Mouse (Mus musculus): ENCODE measurements around the gene Mpp3. TPM values are rescaled to one million over a fixed set of nuclear protein-coding genes. Genes with fewer than 3 reads are reported as not detected.
A peak's percentile ranks its signal among the peaks of the same experiment; 100 is the strongest.

The Mpp3 gene
- total RNA-seq, 2 experiments from 2014 or later: 15.7 to 24.5 TPM

DNA sequence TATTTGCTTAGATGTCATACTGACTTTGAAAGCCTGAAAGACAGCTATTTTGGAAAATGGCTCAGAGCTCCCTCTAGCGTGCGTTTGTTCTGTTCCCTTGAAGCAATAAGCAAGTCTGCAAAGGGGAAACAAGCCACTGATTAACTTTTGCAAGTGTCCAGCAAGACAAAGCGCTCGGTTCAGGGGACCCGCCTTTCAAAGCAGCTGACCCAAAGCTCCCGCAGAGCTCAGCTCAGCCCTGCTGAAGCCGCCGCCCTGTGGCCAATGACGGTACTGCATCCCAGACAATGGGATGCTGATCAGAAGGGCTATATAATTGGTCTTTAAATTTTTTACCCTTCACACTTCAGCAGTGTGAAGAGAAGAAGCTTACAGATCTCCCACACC, 11.9 kb upstream of the Mpp3 start:
- peak; percentile 88 for DNase-seq (ENCODE audit: low spot score)

- DNase-seq (ENCODE audit: low spot score): peak; percentile 36
Observed at GRCm38 (mm10) chr11:102039487-102040137, 11.4 kb upstream of the Mpp3 start.

GRCm38 (mm10) chr11:102037789-102038188, 9.5 kb upstream of the Mpp3 start:
- no peak for DNase-seq (ENCODE audit: low spot score)

DNA sequence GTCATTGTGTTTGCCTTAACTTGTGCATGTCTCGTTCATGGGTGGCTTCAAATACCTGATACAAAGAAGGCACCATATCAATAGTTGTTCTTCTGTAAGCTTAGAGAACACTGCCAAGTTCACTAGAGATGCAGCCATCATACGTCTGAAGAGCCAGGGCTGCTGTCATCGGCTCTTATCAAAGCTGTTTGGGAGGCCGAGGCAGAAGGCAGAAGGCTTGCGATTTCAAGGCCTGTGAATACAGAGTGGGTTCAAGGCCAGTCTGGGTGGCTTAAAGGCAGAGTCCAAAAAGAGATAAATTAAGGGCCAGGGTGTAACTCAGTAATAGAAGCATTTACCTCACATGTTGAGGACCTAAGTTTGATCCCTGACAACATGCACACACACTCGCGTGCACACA, 8.1 kb upstream of the Mpp3 start:
- DNase-seq (ENCODE audit: low spot score): no peak

GRCm38 (mm10) chr11:102035456-102035960, 7.2 kb upstream of the Mpp3 start:
- DNase-seq (ENCODE audit: low spot score): no peak

GRCm38 (mm10) chr11:102034887-102035286, 6.6 kb upstream of the Mpp3 start:
- no peak for DNase-seq (ENCODE audit: low spot score)

DNA sequence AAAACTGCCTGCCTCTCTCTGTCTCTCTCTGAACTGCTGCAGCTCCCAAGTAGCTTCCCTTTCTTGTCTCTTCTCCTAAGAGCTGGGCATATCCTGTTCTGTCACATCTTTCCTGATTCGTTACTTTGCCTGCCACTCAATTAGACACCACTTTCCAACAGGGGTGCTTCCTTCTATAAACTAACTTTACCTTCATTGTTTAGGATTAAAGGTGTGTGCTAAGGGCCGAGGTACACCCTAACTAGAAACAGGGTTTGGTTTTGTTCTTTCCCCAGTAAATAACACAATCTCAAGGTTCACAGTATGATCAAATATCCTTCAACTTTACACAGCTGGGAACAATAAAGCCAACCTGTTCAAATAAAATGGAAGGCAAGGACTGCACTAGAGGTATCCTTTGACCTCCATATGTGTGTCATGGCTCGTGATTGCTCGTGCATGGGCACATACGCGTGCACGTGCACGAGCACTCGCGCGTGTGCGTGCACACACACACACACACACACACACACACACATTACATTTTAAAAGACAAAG, 4.9 kb upstream of the Mpp3 start:
- no peak for DNase-seq (ENCODE audit: low spot score)

- DNase-seq (ENCODE audit: low spot score): no peak
Observed at GRCm38 (mm10) chr11:102031149-102031548, 2.9 kb upstream of the Mpp3 start.

- DNase-seq (ENCODE audit: low spot score): no peak
Observed at GRCm38 (mm10) chr11:102029966-102030365, 1.7 kb upstream of the Mpp3 start.

GRCm38 (mm10) chr11:102029304-102029703, 1.0 kb upstream of the Mpp3 start:
- DNase-seq (ENCODE audit: low spot score): no peak

- DNase-seq (ENCODE audit: low spot score): no peak
Observed at GRCm38 (mm10) chr11:102027361-102028017, 772 bp downstream of the Mpp3 start.

GRCm38 (mm10) chr11:102026694-102027360, 1.4 kb downstream of the Mpp3 start:
- peak; percentile 70 for DNase-seq (ENCODE audit: low spot score)

DNA sequence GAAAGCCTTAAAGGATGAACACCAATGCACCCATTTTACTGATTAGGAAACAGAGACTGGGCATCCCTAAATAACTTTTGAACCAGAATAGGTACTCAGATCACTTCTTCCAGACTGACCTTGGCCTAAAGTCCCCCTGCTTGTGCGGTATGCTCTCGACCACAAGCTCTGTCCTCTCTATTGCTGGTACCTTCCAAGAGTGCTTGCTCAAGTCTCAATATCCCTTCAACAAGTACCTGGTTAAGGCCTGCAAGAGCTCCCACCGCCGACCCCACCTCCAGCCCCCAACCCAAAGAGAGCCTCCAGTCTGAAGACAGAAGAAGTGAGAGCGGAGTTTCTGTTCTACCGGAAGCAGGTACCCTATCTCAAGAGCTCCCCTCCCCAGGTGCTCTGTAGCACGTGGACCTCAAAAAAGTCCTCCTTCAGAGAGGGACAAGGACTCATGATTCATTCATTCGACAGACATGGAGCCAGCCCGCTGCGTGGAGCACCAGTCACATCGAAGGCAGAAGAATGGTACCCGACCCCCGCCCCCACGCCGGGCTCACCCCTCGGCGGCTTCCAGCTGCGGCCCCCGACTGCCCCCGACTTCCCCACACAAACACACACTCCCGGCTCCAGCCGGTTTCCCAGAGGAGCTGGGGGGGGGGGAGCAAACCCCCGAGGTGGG, 2.1 kb downstream of the Mpp3 start:
- no peak for DNase-seq (ENCODE audit: low spot score)

DNA sequence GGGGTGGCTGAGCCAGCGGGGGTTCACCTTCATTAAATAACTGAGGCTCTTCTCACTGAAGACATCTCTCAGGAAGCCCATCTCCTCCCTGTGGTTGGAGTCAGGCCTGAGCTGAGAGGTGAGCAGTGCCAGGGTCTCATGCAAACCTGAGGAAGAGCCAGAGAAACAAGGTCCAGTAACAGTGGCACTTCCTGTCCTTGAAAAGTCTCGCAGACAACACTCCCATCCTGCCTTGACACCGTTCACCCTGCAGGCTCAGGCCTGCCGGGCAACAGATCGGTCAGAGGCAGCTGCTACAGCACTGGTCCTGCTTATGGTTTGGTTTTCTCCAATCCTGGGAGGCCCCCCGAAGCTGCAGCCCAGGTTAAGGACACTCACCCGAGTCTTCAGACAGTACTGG, 2.9 kb downstream of the Mpp3 start:
- no peak for DNase-seq (ENCODE audit: low spot score)

GRCm38 (mm10) chr11:102024875-102025274, 3.4 kb downstream of the Mpp3 start:
- DNase-seq (ENCODE audit: low spot score): no peak

GRCm38 (mm10) chr11:102024084-102024758, 4.0 kb downstream of the Mpp3 start:
- peak; percentile 86 for DNase-seq (ENCODE audit: low spot score)

DNA sequence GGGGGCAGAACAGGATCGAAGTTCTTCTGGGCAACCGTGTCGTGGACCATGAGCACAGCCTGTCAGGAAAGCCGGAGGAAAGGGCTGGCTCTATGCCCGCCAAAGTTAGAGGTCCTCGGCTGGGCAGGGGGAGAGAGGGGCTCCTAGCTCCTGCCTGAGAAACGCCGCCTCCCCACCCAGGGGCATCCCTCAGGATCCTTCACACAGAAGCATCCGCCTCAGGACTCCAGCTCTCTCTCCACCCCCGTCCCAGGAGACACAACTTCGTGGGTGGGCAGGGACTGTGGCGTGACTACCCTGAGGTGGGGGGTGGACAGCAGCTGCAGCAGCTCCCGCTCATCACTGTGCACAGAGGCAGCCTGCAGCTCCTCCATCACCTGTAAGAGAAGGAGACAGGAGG, 4.9 kb downstream of the Mpp3 start:
- no peak for DNase-seq (ENCODE audit: low spot score)

DNA sequence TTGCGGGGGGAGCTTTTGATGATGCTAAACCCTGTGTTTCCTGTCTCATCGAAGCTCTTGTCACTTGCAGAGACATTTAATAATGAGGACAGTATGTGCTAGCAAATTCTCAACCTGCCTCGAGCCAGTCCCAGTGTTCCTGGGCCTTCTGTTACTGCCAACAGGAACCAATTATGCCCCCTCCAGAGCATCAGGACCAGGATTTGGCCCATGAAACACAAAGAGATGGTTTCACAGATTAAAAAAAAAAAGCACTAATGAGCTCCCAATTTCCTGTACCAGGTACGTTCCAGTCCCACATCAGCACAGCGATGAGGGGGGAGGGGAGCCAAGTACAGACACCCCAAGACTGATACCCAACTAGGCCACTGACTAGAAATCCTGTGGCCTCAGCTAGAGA, 7.1 kb downstream of the Mpp3 start:
- DNase-seq (ENCODE audit: low spot score): no peak

- DNase-seq (ENCODE audit: low spot score): no peak
Observed at GRCm38 (mm10) chr11:102019736-102020135, 8.5 kb downstream of the Mpp3 start.

GRCm38 (mm10) chr11:102016136-102016535, 12.1 kb downstream of the Mpp3 start:
- peak; percentile 64 for DNase-seq (ENCODE audit: low spot score)

DNA sequence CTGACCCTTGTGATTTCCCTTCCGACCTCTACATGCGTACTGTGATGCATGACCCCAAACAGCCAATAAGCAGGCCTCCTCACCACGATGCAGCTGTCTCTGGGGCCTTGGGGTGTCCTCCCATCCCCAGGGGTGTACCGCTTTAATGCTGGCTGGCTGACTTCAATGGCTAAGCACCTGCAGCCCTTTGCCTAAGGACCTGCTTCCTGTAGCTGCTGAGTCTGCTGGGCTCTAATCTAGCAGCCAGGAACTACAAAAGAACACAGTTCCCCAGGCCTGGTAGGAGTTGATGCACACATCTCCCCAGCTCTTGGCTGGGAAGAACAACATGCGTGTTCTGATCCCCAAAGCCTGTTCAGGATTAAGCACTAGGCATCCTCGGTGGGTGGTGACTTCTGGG, 12.8 kb downstream of the Mpp3 start:
- DNase-seq (ENCODE audit: low spot score): no peak
